Mouse (Mus musculus) cerebellum, postnatal 25 days (tissue): ENCODE results near the gene Inpp5d.

Experiments
- DNase-seq, 2 experiments: peaks; one replicate each; pipeline ENCODE4 v3.0.0; 2021; ENCODE audit warnings: mixed read lengths in 2 of 2

Inpp5d gene

GRCm38 (mm10) chr1:87709661-87710270 lies 89.7 kb downstream of the Inpp5d start:
- DNase-seq = no peak

DNA sequence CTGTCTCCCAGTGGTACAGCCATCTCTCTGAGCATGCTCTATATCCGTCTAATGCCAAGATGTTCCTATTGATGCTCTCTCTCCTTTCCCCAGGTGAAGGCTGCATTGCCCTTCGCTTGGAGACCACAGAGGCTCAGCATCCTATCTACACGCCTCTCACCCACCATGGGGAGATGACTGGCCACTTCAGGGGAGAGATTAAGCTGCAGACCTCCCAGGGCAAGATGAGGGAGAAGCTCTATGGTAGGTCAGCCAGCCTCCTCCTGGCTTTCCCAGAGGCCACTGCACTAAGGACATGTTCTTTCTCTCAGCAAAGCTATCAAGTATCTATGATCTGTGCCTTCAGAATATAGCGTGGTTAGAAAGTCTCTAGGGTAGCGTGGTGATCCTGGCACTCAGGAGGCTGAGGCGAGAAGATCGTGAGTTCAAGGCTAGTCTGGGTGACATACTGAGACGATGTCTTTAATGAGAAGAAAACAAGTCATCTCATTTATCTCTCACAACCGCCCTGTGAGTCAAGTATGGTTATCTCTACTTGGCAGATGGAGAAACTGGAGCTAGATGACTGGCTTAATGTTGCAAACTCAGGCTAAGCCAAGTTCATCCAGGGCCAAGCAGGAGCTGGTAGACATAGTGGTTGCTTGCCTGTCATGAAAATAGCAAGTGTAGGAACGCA lies 92.0 kb downstream of the Inpp5d start:
- no peak for DNase-seq

- DNase-seq = no peak
Measured at GRCm38 (mm10) chr1:87712614-87712971, 92.5 kb downstream of the Inpp5d start.

DNA sequence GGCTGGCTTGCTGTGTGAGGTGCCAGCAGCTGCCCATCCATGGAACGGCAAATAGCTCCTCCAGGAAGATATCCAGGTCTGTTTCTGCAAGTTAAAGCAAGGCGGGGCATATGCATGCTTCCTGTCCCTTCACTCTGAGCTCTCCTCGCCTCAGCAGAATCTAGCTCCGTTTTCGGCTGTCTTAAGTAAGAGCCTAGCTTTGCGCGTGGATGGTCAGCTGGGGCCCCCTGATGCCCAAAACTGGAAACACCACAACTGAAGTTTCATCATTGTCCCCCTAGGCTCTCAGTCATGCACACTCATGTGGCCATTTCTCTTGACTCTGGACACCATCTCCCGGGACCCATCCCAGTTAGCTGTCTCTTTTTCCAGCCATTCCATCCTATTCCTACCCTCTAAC lies 101.3 kb downstream of the Inpp5d start:
- DNase-seq = peak; percentile 46 to 65

DNA sequence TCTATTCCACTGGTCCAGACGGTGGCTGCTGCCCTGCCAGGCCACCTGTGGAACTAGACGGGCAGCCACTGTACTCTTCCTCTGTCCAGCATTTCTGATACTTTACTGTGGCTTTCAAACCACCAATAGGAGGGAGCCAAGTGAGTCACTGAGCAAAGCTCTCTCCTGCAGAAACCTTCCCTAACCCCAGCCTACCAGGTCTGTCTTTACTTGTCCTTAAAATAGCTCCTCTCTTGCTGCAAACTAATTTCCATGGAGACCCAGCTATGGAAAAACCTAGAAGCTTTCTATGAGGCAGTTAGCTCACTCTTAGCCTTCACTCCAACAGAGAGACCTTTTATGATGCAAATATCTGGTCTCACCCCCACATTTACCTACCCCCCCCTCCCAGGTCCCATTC lies 102.0 kb downstream of the Inpp5d start:
- DNase-seq = no peak

- no peak for DNase-seq
Measured at GRCm38 (mm10) chr1:87723351-87723750, 103.2 kb downstream of the Inpp5d start.

- no peak for DNase-seq
Measured at GRCm38 (mm10) chr1:87729070-87729469, 109.0 kb downstream of the Inpp5d start.

- no peak for DNase-seq
Measured at GRCm38 (mm10) chr1:87729850-87730249, 109.7 kb downstream of the Inpp5d start.

- DNase-seq = no peak
Measured at GRCm38 (mm10) chr1:87730271-87730670, 110.2 kb downstream of the Inpp5d start.

DNA sequence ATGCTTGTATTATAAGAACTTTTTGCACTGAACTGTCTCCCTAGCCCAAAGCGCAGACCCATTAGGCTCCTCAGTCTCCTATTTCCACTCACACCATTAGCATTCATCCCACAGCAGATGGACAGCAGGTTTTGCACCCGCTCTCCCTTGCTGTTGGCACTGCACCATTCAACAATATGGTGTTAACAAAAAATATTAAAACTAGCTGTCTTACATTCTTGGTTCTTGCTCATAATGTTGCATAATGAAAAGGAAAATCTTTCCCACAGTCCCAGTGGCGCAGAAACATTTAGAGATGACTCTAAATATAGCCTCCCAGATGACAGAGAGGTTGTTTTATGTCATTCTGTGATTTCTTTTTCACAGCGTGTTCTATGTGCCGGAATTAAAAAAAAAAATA lies 113.1 kb downstream of the Inpp5d start:
- no peak for DNase-seq

DNA sequence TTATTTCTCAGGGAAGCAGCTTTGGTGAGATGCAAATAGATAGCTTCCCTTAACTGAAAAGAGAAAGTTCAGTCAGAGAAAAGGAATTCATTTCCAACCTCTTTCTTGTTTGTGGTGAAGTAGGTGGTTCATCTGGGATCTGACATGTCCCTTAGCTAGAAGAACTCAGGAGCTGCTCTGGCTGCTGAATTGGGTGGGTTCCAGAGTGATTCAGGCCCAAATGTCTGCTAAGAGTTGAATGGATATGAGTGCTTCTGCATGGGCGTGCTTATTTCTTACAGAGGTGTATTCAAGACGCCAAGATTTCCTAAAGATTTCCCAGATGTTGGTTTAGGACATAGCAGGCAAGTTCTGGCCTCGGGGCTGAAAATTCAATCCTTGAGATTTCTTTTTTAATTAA lies 114.0 kb downstream of the Inpp5d start:
- DNase-seq = no peak

- DNase-seq = no peak
Measured at GRCm38 (mm10) chr1:87740584-87741290, 120.6 kb downstream of the Inpp5d start.

DNA sequence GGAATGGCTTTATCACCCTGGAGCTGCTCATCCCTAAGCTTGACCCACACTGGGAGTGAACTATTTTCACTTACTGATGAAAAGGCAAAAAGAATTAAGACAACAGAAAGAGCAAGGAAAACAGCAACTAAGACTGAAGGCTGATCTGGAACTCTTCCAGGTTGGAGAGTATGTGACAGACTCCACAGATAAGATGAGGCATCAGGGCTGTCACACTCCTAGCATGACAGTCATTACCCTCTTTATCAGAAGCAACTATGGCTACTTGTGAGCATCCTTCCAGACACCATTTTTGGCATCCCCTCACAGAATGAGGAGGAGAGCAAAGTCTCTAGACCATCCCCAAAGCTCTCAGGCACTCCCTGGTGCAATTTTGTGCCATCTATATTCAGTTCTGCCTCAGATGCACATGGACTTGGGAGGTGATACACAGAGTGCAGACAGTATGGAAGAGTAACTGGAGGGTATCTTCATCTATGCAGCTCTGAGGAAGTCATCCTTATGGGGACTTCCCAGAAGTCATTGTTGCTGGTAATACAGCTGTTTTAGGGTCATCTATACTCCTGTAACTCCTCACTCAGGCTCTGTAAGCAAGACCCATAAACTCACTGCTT lies 129.4 kb downstream of the Inpp5d start:
- no peak for DNase-seq

DNA sequence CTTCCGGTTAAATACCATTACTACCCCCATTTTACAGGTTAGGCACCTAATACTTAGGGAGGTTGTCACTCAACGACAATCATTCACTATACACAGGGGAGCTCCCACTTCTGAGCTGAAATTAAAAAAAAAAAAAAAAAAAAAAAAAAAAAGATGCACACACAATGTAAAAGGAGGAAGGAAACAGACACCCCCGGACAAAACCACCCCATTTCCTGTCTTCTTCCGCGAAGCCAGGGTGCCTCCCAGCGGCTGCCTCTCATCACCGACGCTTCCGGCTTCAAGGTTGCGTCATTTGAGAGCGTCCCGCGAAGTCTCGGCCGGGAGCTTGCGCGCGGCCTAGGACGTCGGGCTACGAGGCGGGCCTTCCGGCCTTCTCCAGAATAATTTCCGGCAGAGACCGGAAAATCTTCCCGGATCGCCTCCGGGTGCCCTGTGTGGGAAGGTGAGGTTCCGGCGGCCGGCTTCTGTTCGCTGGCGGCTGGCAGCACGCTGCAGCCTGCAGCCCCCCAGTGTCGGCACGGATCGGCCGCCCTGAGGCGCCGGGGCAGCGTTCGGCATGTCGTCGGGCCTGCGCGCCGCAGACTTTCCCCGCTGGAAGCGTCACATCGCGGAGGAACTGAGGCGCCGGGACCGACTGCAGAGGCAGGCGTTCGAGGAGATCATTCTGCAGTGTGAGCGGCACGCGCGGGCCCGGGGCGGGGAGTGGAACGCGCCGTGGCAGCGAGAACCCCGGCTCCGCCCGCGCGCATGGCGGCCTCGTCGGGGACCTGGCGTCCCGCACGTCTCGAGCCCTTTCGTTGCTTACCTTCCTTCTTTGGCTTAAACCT lies 135.7 kb downstream of the Inpp5d start, which contains the start of gene Atg16l1:
Gene Atg16l1, plus strand, starts transcription at position 230 of the 830 bp plus-strand sequence.
- peak; percentile 96 to 97 for DNase-seq

- DNase-seq = no peak
Measured at GRCm38 (mm10) chr1:87763821-87764220, 143.7 kb downstream of the Inpp5d start.

GRCm38 (mm10) chr1:87765741-87766140 lies 145.6 kb downstream of the Inpp5d start:
- no peak for DNase-seq

- peak; percentile 16 to 35 for DNase-seq
Measured at GRCm38 (mm10) chr1:87766233-87766632, 146.1 kb downstream of the Inpp5d start.

GRCm38 (mm10) chr1:87769263-87769662 lies 149.2 kb downstream of the Inpp5d start:
- no peak for DNase-seq
